Mouse (Mus musculus) c-Kit-negative CD71-positive TER-119-positive erythroid progenitor cells, embryonic 14.5 days (primary cell): ENCODE data around the gene Maob.

Experiments
- DNase-seq: peaks from one replicate; pipeline ENCODE4 v3.0.0-alpha.2; 2013; ENCODE audit warnings: low read depth, low spot score

Gene Maob

DNA sequence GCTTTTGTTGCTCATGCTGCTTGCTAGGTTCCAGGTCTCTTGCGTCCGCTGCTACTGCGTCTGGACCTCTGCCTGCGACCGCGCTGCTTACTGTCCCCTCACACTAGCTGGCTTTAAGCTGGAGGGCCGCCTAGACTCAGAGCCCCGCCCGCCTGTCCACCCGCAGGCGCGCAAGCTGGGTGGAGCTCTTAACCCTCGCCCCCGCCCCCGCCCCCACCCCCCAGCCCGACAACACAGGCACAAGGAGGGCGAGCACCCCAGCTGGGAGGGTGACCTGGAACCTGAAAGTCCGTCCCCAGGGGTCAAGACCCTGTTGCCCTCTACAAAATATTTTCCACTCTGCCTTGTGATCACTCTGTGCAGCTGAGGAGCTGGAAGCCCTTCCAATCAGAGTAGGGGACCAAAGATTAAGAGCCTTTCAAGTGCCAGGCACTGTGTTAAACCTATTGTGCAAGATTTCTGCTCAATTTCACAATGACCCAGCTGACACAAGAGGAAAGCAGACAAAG lies at the start of gene Maob:
Gene Maob (minus strand): TSS at position 106 of the 509 bp plus-strand sequence.
- no peak for DNase-seq

DNA sequence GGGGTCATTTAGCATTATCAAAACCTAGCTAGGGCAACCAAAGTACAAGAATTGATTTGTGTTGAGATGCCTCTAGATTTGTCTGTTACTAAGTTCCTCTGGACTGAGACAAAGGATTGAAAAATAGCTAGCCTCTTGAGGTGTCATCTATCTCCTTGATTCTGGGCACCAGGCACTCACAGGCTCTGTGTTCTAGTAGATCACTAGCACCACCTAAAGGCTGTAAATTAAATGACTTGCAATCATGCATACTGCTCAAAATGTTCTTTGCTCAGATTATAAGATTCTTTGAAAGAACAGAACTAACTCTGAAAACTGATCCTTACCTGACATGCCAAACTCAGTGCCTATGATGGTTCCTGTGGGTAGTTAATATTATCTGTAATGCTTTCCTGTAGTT lies 43.1 kb upstream of the Maob start:
- no peak for DNase-seq

DNA sequence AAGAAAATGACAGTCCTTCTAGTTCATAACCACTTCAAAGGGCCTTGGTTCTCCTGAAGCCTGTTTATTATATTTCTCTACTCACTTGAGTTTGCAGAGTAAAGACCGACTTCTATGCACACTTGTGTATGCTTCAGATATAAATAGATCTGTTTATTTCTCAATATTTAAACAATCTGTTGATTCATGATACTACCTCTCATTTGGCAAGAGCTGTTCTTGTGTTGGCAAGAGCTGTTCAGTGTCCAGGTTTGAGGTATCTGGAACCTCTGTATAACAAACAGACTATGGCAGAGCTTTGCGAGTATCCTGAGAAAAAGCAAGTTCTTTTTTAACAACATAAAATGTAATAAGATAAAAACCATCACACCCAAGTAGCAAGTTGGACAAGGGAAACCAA lies 28.9 kb upstream of the Maob start:
- no peak for DNase-seq

DNA sequence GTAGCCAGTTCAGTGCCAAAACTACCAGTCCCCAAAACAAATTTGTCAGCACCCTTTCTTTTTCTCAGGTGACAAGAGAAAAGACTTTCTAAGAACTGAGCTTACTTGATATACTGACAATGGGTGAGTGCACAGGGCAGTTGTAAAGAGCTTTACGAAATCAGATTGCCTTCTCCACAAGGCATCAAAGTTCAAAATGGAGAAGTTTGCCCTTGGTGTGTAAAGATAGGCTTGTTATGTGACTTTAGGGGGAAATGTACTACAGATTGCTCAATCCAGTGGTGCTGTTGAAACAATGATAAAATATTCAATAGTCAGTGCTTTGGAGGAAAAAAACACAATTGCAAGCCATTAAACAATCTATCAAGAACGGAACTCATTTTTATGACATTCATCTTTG lies 24.3 kb upstream of the Maob start:
- no peak for DNase-seq

DNA sequence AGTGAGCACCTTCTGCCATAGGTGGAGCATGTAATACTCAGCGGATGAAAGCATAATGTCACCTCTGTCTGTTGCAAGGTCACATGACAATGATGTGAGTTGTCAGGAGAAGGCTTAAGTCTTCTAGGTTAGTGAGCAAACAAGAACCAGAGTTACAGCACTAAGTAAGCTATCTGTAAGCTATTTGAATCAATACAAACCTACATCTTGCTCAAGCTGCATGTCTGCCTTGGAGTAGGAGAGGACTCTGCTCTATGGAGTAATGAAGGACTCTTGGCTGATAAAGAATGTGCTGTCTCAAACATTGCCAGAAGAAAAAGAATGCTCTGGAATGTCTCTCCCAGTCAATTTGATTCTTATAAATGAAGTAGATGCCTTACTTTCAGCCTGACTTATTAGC lies 20.1 kb upstream of the Maob start:
- DNase-seq = no peak

DNA sequence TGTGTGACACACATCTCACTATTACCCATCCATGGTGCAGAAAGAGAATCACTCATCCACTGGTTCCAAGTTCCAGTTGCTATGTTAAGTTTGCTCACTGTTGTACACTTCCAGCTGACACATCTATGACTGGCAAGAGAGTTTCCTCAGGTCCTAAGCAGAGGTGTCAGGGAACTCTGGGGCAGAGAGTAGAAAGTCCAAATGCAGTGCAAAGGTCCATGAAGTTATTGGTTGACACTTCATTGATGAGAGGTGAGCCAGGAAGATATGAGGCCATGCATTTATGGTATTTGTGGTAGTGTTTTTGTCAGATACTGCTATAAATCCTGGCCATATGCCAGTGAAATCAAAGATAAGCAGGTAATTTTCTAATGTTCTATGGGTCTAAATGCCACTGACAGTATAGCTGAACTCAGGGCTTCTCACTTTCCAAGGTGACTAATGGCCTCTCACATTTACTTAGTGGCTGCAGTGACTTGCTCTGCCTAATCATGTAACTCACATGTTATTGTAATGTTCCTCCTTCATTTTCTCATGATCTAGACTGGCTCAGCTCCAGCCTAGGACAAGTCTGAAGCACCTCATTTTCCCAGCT lies 19.4 kb upstream of the Maob start:
- DNase-seq = no peak

DNA sequence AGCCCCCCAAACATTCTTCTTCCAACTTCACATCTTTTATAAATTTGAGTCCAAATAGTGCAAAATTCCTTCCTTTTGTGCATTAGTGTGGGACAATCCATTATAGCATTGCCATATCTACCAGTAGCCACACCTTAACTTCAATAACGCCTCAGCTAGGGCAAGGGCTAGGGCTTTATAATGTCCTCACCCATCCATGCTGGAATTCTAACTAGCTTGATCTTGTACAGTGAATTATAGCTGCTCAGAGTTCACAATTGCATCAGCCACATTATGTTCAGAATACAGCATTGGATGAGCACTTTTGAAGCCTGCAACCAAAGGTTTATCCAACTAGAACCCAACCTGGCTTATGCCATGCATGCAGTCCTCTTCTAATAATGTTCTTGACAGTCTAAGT lies 8.9 kb upstream of the Maob start:
- no peak for DNase-seq

DNA sequence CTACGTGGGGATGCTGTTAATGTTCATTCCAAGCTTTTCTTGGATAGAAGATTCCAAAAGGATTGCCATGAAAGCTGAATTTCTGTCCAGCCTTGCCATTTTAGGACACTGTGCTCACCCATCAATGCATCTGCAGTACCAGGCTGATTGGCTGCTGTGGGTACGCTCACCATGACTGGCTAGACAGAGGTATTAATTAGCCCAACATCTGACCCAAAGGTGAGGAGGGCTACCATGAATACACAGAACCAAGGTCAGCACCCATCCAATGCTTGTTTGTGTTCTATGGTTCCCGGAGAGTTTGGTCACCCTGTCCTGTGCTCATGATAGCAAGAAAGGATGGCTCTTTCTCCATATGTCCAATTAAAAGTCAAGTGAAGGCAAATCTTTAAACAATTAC lies 1.2 kb downstream of the Maob start:
- no peak for DNase-seq

DNA sequence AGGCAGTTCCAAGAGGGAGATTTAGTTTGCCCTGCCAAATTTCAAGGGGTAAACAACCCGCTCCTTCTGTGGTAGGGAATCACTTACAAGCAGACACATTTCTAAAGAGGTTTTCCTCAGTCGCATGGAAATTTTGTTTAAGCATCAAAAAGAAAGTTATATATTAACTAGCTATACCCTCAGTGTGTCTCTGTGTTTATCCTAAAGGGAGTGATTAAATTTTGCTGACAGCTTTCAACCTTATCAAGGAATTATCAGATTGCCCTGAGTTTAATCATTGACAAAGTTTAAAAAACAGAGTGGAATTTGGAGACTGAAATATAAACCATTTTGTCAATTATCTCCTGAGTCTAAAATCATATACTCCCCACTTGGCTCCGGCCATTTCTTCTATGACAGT lies 5.1 kb downstream of the Maob start:
- no peak for DNase-seq

DNA sequence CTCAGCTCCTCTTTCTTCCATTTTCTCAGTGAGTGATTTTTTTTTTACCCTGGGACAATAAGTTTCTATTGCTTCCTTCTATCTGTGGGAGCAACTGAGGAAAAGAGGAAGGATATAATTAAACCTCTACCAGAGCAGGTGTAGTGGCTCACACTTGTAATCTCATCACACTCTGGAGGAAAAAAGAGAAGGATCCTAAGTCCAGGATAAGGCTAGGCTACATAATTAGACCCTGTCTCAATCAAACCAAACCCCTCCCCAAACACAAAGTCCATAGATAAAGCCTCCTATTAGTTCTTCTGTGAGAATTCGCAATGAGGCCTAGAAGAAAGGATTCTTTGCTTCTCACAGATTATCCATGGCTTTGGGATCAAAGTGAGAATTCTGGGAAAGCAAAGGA lies 49.7 kb downstream of the Maob start:
- DNase-seq = no peak

DNA sequence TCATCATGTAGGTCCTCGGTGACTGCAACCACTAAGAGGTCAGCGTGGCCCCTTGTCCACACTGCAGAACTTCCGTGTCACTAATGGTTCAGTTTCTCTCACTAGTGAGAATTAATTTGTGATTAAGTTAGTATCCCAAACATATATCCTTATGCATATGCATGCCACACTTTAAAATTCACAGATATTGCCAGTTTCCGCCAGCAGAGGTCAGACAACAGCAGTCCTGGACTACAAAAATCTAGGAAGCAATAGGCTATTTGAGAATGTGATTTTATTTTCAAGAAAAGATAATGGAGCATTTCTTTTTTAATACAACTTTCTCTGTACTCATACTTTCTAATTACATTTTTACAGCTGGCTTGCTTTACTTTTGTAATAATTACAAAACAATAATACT lies 51.0 kb downstream of the Maob start:
- DNase-seq = no peak

DNA sequence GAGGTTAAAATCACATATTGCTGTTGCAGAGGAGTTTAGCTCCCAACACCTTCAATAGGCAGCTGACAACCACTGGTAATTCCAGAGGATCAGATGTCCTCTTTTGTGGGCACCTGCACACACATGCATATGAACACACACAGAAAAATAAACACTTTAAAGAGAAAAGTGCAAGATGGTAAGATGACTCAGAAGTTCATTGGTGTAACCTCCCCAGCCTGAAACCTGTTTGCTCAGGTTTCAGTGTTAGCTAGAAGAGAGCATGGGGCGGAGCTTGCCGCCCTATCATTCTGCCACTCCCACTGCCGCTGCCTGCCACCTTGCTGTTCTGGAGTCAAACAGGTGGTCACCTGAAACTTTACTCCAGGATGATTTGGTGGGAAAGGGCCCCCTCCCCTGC lies 55.7 kb downstream of the Maob start:
- DNase-seq = no peak

DNA sequence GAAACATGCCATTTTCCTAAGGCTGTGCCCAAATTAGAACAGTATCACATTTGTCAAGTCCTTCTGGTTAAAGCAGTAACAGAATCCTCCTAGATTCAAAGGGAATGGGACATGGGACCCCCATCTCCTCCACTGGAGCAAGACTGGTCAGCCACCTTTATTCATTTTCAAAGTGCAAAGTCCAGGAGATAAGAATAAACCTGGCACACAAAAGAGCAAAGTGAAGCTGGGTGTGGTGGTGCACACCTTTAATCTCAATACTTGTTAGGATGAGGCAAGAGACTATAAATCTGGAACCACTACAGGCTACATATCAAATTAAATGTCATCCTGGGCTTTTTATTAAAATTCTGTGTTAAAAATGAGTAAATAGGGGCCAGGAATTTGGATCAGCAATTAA lies 62.4 kb downstream of the Maob start:
- no peak for DNase-seq

DNA sequence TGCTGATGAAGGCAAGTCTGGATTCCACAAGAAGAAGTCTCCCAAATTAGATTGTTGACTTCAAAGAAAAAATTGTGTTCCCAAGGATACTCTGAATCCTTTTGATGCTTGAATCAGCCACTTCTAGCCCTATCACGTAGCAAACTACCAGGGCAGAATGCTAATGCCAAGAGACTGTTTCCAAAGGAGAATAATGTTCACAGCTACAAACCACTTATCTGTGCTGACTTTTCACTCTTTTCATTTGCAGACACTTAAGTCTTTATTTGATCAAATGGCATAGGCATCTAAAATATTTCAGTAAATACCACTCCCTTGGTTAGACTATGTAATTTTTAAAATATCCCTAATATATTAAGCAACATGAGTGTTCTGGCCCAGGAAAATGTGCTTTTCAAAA lies 68.2 kb downstream of the Maob start:
- no peak for DNase-seq

DNA sequence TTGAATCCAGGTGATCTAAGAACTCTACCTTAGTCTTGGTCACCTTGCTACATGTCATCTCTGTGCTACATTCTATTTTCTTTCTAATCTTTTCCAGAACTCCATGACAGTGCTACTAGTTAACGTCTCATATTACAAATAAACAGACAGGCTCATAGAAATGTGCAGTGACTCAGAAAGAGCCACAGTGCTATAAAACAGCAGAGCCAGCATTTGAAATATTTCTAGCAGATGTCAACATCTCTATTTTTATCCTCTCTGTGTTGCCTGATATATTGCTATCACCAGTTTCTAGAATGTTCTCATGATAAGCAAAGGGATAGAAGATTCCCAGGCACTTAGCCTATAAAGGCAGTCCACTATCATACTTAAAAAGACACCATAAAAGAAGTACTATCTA lies 103.1 kb downstream of the Maob start:
- DNase-seq = no peak

DNA sequence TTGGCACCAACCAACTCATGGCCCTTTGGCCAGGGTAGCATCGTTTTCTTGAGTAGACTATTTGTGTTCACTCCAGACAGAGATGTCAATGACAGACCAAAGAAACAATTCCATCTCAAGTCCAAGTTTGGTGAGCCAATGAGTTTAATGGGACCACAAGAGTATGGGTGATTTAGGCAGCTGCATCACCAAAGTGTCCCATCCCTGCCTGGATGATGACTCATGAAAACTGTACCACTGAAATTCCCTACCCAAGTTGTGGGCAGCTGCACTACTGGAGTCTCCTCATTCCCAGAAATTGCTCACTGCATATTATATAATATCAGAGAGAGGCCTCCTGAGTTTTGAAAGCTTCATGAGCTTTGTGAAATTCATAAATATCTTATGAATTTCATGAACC lies 111.1 kb downstream of the Maob start:
- DNase-seq = no peak
